Mouse (Mus musculus): ENCODE data around the gene Lhx6. TPM values are rescaled to one million over a fixed set of nuclear protein-coding genes. Genes with fewer than 3 reads are reported as not detected.

Lhx6 gene
- total and polyA plus RNA-seq, 2 experiments from 2014 or later = 1.8 to 9.2 TPM

DNA sequence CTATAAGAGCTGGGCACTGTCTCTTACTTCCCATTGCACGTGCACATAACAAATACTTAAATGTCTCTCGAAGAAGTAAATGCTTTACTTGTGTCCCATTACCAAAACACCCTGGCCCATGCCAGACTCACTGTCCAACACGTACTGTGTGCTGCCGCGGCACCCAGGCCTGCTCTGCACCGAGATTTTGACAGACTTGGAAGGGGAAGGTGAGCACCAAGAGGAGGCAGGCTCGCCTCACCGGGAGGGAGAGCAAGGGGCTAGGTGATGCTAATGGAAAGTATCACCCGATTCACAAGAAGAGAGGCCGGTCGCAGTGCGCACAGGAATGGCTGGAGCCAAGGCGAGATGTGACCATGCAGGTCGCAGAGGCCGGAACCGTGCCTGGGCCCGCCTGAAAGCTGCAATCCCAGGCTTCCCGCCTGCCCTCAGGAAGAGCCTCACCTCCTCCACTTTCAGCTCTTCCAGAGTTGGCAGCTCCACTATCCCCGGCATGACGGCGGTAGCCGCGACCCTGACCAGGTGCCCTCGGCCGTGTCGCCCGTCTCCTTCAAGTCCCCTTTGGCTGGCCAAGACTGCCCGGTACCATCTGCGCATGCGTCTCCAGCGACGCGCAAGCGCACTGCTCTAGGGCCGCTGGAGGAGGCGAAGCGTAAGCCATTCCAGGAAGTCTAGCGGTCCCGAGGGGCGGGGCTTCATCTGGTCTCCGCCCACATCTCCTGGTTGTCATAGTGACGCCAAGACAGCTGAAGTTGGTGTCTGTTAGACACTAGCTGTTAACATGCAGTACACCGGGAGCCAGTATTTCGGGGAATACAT is 56.3 kb downstream of the Lhx6 start, which contains the start of the genes Ndufa8 and Morn5:
Gene Ndufa8, minus strand, starts transcription at position 659 of the 819 bp plus-strand sequence.
Gene Morn5, plus strand, starts transcription at position 711 of the 819 bp plus-strand sequence.
- Histone ChIP-seq H3K27ac (ENCODE audit: low read depth) (peak within 1 kb of the TSS; percentile 87), H3K9ac (replicated peaks; ENCODE audit: low read depth, low read length) (peak within 1 kb of the TSS; percentile 91), H3K27me3 (ENCODE audit: control insufficient read depth, insufficient read depth, low read length) (no peaks in the 10 kb centered on the region), H3K9me3 (replicated peaks; ENCODE audit: control insufficient read depth, low read length) (no peaks in the 10 kb centered on the region), H3K4me2 (ENCODE audit: low read depth, low read length) (peak within 1 kb of the TSS; percentile 83), H3K36me3 (replicated peaks; ENCODE audit: control insufficient read depth, insufficient read depth, low read length) (peaks cover 12% of the 10 kb centered on the region; the same call in 1 of the 2 replicates), H3K4me1 (ENCODE audit: control insufficient read depth, insufficient read depth) (peaks cover 20% of the 10 kb centered on the region), H3K4me3 (ENCODE audit: low read depth, low read length) (peak within 1 kb of the TSS; percentile 98)
- DNase-seq (ENCODE audit: low spot score) (peak; percentile 94), ATAC-seq (ENCODE audit: insufficient read depth, low read depth) (peak; percentile 98)
- WGBS = under 1% methylated on average over 44 of the region's 44 CpGs
- no peak for TF ChIP-seq CTCF (IDR thresholded peaks at IDR 0.05; ENCODE audit: low read depth)
- TF ChIP-seq EP300 (IDR thresholded peaks at IDR 0.05; ENCODE audit: low read depth) = no peak

DNA sequence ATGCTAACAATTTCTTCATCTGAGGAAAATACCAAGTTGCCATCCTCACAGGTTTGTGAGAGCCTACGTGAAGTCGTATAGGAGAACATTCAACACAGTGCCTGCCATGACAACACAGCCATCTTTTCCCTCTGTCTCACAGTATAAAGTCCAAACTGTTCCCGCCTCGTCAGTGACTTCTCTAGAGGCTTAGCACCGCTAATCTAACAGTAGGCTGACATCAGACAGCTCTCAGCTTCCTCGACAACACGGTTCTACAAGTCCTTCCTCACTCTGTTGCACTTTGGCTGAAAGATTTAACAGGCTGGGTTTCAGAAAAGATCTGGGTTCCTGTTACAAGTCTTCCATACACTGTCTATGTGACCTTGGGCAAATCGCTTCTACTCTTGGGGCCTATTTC is 57.0 kb downstream of the Lhx6 start:
- WGBS = 21% methylated on average over 8 of the region's 8 CpGs
- Histone ChIP-seq H3K9me3 (replicated peaks; ENCODE audit: control insufficient read depth, low read length) (no peaks in the 10 kb centered on the region), H3K4me1 (ENCODE audit: control insufficient read depth, insufficient read depth) (peaks cover 20% of the 10 kb centered on the region), H3K4me3 (ENCODE audit: low read depth, low read length) (peak overlapping the region; percentile 98), H3K27ac (ENCODE audit: low read depth) (peak overlapping the region; percentile 87), H3K9ac (replicated peaks; ENCODE audit: low read depth, low read length) (peak overlapping the region; percentile 91), H3K4me2 (ENCODE audit: low read depth, low read length) (peak overlapping the region; percentile 83), H3K27me3 (ENCODE audit: control insufficient read depth, insufficient read depth, low read length) (no peaks in the 10 kb centered on the region), H3K36me3 (replicated peaks; ENCODE audit: control insufficient read depth, insufficient read depth, low read length) (peaks cover 19% of the 10 kb centered on the region)
- DNase-seq (ENCODE audit: low spot score) (peak; percentile 25), ATAC-seq (ENCODE audit: insufficient read depth, low read depth) (no peak)
- TF ChIP-seq CTCF (IDR thresholded peaks at IDR 0.05; ENCODE audit: low read depth) (no peak), EP300 (IDR thresholded peaks at IDR 0.05; ENCODE audit: low read depth) (no peak)

DNA sequence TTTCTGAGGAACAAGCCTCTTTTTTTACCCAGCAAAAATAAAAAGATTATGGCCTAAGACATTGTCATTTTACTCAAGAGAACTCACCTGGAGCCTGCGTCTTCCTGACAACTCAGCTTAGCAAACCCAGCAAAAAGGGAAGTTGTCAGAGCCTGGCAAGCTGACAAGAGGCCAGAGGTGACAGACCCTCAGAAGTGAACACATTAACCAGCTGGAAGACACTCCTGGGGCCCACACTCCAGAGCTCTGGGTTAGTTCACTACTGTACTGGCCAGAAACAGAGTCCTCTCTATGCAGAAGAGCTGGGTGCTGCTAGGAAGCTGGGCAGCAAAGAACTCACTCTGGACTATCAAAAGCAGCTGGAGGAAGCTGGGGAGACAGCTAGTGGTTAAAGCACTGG is 64.3 kb downstream of the Lhx6 start:
- no peak for DNase-seq (ENCODE audit: low spot score)
- peaks cover 54% of the 10 kb centered on the region for H3K36me3 ChIP-seq (replicated peaks; ENCODE audit: control insufficient read depth, insufficient read depth, low read length)
- WGBS = 55% methylated on average over 1 of the region's 1 CpGs
- H3K27ac ChIP-seq (ENCODE audit: low read depth) = no peak overlapping the region
- H3K9ac ChIP-seq (replicated peaks; ENCODE audit: low read depth, low read length) = no peak overlapping the region
- ATAC-seq (ENCODE audit: insufficient read depth, low read depth) = no peak
- no peaks in the 10 kb centered on the region for H3K9me3 ChIP-seq (replicated peaks; ENCODE audit: control insufficient read depth, low read length)
- no peak overlapping the region for H3K4me2 ChIP-seq (ENCODE audit: low read depth, low read length)
- H3K4me3 ChIP-seq (ENCODE audit: low read depth, low read length) = no peak overlapping the region
- no peak for TF ChIP-seq CTCF (IDR thresholded peaks at IDR 0.05; ENCODE audit: low read depth)
- no peak for TF ChIP-seq EP300 (IDR thresholded peaks at IDR 0.05; ENCODE audit: low read depth)
- H3K27me3 ChIP-seq (ENCODE audit: control insufficient read depth, insufficient read depth, low read length) = no peaks in the 10 kb centered on the region
- H3K4me1 ChIP-seq (ENCODE audit: control insufficient read depth, insufficient read depth) = no peaks in the 10 kb centered on the region; the same call in 1 of the 2 replicates

- Histone ChIP-seq H3K36me3 (replicated peaks; ENCODE audit: control insufficient read depth, insufficient read depth, low read length) (peaks cover 64% of the 10 kb centered on the region), H3K27me3 (ENCODE audit: control insufficient read depth, insufficient read depth, low read length) (no peaks in the 10 kb centered on the region), H3K9ac (replicated peaks; ENCODE audit: low read depth, low read length) (no peak overlapping the region), H3K9me3 (replicated peaks; ENCODE audit: control insufficient read depth, low read length) (no peaks in the 10 kb centered on the region), H3K4me1 (ENCODE audit: control insufficient read depth, insufficient read depth) (peaks cover 5% of the 10 kb centered on the region; the same call in 1 of the 2 replicates), H3K27ac (ENCODE audit: low read depth) (no peak overlapping the region), H3K4me2 (ENCODE audit: low read depth, low read length) (no peak overlapping the region), H3K4me3 (ENCODE audit: low read depth, low read length) (no peak overlapping the region)
- ATAC-seq (ENCODE audit: insufficient read depth, low read depth) (no peak; the same call in 1 of the 2 replicates), DNase-seq (ENCODE audit: low spot score) (no peak)
- TF ChIP-seq EP300 (IDR thresholded peaks at IDR 0.05; ENCODE audit: low read depth) = no peak
- TF ChIP-seq CTCF (IDR thresholded peaks at IDR 0.05; ENCODE audit: low read depth) = no peak
- 62% methylated on average over 7 of the region's 7 CpGs for WGBS
Observed at GRCm38 (mm10) chr2:36039297-36039985, 65.8 kb downstream of the Lhx6 start.

GRCm38 (mm10) chr2:36035413-36036081 is 69.7 kb downstream of the Lhx6 start:
- Histone ChIP-seq H3K4me3 (ENCODE audit: low read depth, low read length) (no peak overlapping the region), H3K27me3 (ENCODE audit: control insufficient read depth, insufficient read depth, low read length) (no peaks in the 10 kb centered on the region), H3K27ac (ENCODE audit: low read depth) (peak overlapping the region; percentile 74), H3K9me3 (replicated peaks; ENCODE audit: control insufficient read depth, low read length) (no peaks in the 10 kb centered on the region), H3K9ac (replicated peaks; ENCODE audit: low read depth, low read length) (no peak overlapping the region), H3K4me1 (ENCODE audit: control insufficient read depth, insufficient read depth) (peaks cover 10% of the 10 kb centered on the region; the same call in 1 of the 2 replicates), H3K36me3 (replicated peaks; ENCODE audit: control insufficient read depth, insufficient read depth, low read length) (peaks cover 54% of the 10 kb centered on the region), H3K4me2 (ENCODE audit: low read depth, low read length) (no peak overlapping the region)
- ATAC-seq (ENCODE audit: insufficient read depth, low read depth) (peak; percentile 51; the same call in 1 of the 2 replicates), DNase-seq (ENCODE audit: low spot score) (no peak)
- 64% methylated on average over 11 of the region's 11 CpGs for WGBS
- TF ChIP-seq CTCF (IDR thresholded peaks at IDR 0.05; ENCODE audit: low read depth) (no peak), EP300 (IDR thresholded peaks at IDR 0.05; ENCODE audit: low read depth) (peak; percentile 82; the same call in 1 of the 2 replicates)

Measured in heart, postnatal 0 days (tissue).